Mouse (Mus musculus) ovary, postnatal 36 days (tissue): ENCODE results near the gene Cpeb3.
"Not testable (repeated sequence)": the region's sequence is repeated elsewhere in the genome, so short reads cannot be mapped to it uniquely, and the experiment has no call there.

Experiments
- DNase-seq: peaks from one replicate; pipeline ENCODE4 v3.0.0; 2022; ENCODE audit warnings: low spot score, mixed read lengths

The Cpeb3 gene

DNA sequence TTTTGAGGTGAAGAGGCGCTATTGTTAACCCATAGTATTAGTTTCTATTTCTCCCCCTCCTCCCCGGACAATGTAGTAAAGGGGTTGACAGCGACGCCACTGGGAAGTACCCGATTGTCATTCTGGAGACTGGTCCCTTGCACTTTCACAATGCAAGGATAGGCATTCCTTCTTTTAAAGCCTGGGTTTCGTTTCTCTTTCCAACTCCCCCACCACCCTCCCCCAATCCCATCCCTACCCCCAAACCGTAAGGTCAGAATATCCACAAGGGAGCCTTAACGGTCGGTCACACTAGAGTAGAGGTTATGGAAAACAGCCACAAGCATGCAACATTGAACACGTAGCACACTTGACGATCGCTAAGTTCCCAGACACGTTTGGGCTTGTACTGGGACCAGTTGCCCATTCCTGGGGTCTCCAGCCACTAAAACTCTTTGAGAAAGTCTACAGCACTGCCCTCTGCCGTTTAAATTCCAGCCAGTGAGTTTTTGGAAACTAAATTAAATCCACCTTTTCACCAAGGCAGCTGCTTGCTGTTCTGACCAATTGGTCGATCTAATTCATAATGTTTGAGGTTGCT lies at the start of gene Cpeb3:
Gene Cpeb3 (minus strand): TSS at position 426 of the 580 bp plus-strand sequence.
- peak; percentile 16 for DNase-seq

DNA sequence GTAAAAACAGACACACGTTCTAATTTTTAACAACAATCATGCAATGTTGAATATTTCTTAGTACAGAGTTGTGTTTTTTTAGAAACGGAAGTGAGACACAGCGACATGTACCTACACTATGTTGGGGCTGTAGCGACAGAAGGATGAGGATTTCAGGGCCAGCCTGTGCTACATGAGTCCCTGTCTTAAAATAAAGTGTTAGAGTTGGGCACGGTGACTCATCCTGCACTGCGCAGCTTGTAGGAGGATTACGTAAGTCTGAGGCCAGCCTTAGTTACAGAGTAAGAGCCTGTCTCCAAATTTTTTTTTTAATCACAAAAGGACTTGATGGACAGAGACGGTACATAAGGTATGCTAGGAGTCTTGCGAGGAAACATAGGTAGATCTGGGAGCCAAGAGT lies 46.9 kb upstream of the Cpeb3 start:
- DNase-seq, result no peak

DNA sequence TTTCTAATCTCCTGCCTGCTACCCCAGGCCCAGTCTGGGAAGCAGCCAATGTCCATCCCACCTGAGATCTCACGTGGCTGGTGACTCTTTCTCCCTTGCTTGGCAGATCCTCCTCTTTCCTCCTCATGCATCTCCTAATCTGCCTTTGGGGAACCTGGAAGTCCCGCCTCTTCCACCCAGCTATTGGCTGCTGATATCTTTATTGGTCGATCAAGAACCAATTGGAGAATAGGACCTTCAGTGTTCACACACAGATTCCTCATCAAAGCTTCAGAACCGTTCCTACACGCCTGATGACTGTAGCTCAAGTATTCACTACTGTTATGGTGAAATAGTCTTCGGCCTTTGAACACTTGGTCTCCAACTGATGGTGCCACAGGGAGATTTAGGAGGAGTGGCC lies 43.7 kb upstream of the Cpeb3 start:
- DNase-seq, result no peak

DNA sequence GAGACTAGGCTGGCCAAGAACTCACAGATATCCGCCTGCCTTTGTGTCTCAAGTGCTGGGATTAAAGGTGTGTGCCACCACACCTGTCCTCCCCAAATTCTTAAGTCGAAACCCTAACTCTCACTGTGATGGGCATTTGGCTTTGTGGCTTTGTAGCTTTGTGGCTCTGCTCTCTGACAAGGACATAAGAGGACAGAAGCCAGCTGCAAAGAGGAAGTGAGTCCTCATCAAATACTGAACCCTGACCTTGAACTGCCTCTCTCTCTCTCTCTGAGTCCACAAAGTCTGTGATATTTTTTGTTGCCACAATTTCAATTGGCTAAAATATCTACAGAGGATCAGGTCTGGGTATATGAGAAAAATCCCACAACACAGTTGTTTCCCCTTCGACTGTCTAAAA lies 39.8 kb upstream of the Cpeb3 start:
- no peak for DNase-seq

DNA sequence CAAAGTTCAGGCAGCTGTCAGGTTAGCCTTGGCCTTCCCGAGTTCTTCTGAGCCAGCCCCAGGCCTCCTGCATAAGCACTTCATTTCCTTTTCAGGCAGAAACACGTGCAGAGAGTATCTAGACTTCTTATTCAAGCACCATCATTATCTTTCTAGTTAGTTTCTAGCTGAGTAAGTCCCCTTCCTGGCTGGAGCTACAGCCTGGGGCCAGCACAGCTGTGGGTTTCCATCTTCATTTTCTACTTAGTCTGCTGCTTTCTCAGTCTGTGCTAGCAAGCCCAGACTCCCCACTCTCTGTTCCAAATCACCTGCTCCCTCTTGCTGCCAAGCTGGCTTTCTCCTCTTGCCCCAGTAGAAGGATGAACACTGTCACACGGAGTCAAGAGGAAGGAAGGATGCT lies 38.5 kb upstream of the Cpeb3 start:
- DNase-seq, result no peak

DNA sequence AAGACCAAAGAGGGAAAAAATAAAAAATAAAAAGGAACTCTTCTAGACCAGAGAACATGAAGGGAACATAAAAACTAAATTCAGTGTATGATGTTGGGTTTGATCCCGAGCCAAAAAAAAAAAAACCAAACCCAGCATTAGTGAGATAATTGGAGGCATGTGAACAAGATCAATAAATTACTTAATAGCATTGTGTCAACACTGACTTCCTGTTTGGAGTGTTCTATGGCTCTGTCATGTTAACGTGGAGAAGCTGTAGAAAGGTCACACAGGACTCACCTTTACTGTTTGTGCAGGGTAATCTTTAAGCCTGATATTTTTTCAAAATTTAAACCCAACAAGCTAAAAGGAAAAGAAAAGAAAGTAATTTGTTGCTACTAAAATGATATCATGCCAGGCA lies 34.3 kb upstream of the Cpeb3 start:
- DNase-seq, result no peak

DNA sequence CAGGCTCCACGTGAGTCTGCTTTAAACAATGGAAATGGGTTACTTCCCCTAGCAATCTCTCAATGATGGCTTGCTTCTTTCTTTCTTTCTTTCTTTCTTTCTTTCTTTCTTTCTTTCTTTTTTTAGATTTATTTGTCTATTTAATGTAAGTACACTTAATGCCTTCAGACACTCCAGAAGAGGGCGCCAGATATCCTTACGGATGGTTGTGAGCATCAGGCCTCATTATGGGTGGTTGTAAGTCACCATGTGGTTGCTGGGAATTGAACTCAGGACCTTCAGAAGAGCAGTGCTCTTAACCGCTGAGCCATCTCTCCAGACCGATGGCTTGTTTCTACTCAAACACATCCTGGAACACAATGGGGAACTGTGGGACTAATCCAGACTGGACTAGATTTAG lies 32.8 kb upstream of the Cpeb3 start:
- no peak for DNase-seq

DNA sequence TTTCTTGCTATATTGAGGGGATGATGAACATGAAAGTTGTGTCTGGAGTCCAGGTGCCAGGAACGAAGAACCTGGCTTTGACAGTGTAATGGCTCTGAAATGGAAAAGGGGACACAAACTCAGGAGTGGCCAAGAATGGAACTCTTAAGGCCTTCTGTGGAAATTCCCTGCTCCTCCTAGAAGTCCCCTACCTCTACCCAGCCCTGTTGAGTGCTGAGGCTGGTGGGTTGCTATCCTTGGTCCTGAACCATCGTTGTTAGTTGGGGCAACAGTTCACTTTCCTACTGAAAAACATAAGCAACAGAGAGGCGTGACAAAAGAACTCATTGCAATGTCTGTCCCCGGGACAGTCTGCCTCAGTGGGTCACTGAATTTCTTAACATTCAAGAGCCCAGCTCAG lies 30.7 kb upstream of the Cpeb3 start:
- DNase-seq, result no peak

DNA sequence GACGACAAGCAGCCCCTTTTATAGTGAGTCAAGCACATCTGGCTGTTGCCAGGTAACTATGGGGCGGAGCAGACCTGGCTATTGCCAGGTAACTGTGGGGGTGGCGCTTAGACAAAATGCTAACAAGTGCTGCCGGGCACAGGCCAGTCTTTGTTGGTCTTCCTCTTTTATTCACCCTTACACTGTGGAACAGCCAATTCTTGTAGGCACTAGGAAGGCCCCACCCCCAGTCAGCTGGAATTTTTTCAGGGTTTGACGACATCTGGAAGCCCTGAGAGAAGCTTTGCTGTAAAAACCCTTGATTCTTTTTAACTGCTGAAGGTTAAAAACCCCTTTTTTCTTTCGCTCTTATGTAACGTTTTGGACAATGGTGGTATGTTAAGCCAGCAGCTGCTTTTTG lies 30.2 kb upstream of the Cpeb3 start:
- DNase-seq, result no peak

DNA sequence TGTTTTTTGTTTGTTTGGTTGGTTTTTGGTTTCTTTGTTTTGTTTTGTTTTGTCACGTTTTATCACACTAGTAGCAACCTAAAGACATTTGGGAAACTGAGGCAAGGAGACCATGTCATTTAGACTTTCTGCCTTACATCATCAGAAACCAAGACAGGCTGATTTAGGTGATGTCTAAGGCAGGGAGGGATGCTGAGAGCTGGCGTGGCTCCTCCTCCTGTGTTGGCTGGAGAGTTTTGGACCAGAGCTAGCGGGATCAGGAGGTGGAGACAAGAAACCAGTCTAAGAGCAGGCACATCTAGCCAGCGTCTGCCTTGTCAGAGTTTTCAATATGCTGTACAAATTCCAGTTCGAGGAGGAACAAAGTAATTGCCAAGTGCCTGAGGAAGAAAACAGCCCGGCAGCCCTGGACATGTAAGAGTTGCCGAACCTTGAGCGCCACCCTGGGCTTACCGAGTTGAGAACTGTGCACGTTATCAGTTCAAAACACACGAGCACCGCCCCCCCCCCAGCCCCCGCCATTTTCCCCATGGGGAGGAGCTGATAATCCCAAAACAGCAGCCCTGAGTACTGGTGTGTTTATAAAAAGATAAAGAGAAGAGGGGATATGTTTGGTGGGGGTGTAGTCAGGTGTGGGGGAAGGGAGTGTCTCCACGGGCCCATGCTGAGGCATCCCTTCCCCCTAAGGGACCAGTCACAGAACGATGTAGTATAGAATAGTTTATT lies 29.5 kb upstream of the Cpeb3 start:
- no peak for DNase-seq

DNA sequence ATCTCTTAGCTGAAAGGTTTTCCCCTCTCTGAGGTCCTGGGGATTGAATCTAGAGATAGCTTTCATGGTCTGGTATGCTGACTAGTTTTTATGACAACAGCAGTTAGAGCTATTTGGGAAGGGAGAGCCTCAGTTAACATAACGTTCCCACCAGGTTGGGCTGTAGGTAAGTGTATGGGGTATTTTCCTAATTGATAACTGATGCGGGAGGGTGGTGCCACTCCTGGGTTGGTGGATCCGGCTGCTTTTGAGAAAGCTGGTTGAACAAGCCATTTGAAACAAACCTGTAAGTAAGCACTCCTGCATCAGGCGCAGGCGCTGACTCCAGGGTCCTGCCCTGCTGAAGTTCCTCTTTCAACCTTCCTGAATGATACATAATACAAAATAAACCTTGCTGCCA lies 28.9 kb upstream of the Cpeb3 start:
- DNase-seq, result no peak

DNA sequence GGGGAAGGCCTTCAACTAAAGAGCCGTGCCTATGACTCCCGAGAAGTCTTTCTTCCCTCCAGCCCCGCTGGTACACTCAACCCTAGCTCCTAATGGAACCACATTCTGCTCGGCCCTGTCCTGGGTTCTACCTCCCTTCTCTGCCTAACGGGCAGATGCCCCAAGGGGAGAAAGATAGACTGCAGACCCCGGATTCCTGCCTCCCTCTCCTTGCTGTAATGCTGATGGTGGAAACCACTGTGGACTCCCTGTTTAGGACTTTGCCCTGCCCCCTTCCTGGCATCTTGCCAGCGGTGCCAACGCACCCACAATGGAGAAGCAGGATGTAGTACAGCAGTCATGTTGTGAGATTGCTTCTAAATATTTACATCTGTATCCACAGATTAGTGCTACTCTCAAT lies 27.4 kb upstream of the Cpeb3 start:
- DNase-seq, result no peak

DNA sequence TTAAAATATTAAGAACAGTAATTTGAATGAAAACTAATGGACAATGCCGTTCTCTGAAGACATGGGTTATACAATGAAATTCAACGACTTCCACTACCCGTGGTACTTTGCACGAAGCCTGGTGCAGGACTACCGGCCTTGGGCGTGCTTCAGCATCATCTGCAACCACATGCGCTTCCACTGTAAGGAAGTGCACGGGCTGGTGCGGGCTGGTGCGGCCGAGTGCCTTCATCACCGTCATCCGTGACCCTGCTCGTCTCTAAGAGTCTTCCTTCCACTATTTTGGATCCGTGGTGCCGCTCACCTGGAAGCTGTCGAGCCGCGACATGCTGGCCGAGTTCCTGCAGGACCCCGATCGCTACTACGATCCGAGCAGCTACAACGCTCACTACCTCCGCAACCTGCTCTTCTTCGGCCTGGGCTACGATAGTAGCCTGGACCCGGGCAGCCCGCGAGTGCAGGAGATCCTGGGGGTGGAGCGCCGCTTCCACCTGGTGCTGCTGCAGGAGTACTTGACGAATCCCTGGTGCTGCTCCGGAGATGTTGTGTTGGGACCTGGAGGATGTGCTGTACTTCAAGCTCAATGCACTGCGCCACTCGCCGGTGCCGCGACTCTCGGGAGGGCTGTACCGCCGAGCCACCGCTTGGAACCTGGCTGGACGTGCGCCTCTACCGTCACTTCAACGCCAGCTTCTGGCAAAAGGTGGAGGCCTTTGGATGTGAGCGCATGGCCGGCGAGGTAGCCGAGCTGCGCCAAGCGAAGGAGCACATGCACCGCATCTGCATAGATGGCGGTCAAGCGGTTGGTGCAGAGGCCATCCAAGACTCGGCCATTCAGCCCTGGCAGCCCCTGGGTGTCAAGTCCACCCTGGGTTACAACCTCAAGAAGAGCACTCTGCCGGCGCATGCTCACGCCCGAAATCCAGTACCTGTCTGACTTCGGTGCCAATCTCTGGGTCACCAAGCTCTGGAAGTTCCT lies 25.4 kb upstream of the Cpeb3 start:
- DNase-seq, result no peak

DNA sequence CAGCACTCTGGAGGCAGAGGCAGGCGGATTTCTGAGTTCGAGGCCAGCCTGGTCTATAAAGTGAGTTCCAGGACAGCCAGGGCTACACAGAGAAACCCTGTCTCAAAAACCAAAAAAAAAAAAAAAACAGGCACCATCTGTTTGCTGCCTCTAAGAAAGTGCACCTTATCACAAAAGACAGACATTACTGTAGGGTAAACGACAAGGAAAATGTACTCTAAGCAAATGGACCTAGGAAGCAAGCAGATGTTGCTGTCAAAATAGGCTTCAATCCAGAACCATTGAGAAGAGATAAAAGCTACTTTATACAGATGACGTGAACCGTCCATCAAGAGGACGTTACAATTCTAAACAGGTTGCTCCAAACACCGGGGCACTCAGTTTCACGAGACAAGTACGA lies 24.2 kb upstream of the Cpeb3 start:
- not testable (repeated sequence) for DNase-seq

DNA sequence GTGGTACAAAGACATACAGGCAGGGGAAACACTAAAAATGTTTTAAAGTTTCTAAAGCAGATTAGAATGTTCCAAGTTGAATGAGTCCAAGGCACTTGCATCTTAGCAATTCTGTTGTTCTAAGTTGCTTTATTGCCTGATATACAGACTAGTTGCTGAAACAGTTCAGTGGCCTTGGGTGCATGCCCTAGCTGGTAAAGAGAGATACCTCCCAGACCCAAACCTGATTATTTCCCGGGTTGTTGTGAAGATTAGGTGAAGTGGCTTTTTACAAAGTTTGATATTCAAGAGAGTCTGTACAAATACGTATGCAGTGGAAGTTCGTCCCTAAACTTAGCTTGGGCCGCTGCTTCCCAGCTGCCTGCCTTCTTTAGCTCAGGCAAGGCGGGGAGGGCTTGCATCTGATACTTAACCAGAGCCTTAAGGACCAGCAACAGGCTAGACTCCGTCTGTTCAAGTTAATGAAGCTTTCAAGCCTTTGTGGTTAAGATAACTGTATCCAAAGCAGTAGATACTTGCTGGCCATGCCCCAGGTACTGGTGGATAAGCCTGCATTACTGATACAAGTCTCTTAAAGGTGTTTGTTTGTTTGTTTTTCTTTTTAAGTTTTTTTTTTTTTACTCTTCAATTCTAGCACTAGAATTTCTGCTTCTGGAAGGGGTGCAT lies 16.9 kb upstream of the Cpeb3 start:
- DNase-seq, result no peak

DNA sequence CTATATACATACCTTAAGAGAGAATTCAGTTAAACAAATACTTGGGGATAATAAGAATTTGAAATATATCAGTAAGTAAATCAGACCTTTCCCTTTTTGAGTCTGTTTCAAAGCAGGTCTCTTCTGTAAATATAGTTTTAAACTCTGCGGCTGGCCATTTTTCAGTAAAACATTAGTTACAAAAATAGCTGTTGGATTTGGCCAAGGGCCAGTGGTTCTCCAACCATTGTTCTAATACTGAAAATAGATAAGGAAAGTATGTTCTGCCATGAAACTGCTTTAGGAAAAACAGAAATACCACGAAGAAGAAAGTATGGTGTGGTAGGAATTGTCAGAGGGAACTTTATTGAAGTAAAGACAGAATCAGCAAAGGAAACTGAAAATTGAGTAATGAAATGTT lies 6.3 kb upstream of the Cpeb3 start:
- no peak for DNase-seq

DNA sequence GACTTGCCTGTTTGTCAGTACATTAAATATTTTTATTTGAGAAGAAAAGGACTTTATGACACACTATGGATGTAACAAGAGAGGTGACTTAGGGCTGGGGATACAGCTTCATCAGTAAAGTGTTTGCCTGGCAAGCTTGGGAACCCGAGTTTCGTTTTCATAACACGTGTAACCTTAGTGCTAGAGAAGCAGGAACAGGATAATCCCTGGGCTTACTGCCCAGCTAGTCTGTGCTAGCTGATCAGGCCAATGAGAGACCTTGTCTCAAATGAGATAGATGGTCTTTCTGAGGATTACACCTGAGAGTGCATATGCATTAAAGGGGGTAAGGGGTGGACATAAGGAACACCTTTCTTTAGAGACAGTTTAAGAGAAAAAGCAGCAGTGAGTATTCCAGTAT lies 3.0 kb upstream of the Cpeb3 start:
- DNase-seq, result no peak

DNA sequence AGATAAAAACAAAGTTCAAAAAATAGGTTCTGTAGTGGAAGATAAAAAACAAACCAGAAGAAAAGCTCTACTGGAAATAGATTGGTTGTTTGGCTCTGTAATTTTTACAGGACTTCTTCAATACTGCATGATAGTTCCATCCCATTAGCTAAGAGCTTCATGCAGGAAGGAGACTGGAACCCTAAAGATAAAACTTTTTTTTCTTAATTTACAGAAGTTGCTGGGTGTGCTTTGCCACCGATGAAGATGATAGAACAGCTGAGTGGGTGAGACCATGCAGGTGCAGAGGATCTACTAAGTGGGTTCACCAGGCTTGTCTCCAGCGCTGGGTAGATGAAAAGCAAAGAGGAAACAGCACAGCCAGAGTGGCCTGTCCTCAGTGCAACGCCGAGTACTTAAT lies 2.1 kb upstream of the Cpeb3 start:
- DNase-seq, result no peak

DNA sequence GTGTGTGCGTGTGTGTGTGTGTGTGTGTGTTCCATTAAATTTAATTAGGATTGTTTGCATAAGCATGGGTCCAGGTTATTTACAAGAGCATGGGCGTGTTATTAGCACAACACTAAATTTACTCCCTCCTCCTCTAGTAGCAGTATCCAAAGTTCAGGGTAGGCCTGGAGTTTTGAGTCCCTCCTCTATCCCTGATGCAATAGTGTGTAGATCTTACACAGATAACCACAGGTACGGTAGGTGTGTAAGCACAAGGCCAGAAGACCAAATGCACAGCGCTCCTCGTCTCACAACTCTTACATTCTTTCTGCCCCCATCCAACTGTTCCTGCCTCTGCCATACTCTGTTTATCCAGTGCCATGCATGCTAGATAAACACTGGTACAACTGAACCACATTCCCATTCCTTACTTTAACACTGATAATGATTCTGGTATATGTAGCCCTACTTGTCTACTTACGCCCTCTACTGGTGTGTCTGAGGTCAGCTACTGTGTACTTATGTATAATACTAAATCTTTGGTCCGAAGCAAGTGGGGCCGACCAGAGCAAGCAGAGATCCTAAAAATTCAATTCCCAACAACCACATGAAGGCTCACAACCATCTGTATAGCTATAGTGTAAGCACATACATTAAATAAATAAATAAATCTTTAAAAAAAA lies 1.2 kb upstream of the Cpeb3 start:
- DNase-seq, result no peak

DNA sequence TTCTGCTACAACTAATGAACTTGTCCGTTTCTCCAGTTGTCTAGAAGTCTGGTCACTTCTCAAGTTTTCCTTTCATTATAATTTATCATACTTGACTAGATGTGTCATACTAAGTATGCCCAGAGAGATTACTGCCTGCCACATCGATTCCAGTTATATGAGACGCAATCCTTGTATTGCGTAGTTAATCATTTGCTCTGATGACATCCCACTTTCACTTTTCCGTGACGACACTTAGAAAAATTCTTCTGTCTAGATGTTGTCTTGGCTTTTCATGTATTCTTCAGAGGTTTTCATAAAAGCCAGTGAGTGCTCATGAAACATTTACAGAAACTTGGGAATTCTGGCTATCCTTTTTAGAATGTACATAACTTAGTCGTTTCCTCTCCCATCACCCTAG lies 585 bp upstream of the Cpeb3 start:
- no peak for DNase-seq

DNA sequence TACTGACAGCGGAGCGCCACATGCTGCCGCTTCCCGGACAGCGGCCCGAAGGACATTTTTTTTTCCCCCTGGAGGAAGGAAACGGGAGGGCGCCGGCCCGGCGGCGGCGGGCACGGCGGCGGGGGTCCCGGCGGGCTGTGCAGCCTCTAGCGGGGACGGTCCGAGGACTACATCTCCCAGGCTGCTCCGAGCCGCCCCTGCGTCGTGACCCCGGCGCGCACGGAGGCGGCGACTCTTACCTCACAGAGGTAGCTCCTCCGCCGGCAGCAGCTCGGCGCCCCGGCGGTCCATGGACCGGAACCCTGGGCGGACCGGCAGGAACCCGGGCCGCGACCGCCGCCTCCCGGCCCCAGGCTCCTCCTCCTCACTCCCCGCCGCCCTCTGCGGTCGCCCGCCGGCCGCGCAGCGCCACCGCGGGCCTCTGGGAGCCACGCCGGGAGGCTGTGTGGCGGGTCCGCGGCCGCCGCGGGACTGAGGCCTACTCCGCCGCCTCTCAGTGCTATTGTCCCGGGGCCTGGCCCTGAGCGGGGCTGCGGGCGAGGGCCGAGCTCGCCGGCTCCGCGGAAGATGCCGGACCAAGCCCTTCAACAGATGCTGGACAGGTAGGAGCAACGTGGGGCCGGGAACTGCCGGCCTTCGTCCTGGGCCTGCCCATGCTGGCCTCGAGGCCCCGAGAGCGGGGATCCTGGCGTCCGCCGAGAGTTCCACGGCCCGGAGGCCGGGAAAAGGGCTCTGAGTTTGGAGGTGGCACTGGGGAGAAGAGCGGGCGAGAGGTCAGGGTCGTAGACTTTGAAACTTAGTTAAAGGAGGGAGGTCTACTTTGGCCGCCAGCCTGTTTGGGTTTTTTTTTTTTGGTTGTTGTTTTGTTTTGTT lies 862 bp downstream of the Cpeb3 start, which contains the start of gene March5:
Gene March5 (plus strand): TSS at position 241 of the 873 bp plus-strand sequence.
- peak; percentile 89 for DNase-seq
